Mouse (Mus musculus): ENCODE data around the gene Nfe2l1. TPM values are rescaled to one million over a fixed set of nuclear protein-coding genes. Genes with fewer than 3 reads are reported as not detected.

Nfe2l1 gene
- polyA plus RNA-seq, 1 experiment from 2014 or later, result 28.0 TPM

DNA sequence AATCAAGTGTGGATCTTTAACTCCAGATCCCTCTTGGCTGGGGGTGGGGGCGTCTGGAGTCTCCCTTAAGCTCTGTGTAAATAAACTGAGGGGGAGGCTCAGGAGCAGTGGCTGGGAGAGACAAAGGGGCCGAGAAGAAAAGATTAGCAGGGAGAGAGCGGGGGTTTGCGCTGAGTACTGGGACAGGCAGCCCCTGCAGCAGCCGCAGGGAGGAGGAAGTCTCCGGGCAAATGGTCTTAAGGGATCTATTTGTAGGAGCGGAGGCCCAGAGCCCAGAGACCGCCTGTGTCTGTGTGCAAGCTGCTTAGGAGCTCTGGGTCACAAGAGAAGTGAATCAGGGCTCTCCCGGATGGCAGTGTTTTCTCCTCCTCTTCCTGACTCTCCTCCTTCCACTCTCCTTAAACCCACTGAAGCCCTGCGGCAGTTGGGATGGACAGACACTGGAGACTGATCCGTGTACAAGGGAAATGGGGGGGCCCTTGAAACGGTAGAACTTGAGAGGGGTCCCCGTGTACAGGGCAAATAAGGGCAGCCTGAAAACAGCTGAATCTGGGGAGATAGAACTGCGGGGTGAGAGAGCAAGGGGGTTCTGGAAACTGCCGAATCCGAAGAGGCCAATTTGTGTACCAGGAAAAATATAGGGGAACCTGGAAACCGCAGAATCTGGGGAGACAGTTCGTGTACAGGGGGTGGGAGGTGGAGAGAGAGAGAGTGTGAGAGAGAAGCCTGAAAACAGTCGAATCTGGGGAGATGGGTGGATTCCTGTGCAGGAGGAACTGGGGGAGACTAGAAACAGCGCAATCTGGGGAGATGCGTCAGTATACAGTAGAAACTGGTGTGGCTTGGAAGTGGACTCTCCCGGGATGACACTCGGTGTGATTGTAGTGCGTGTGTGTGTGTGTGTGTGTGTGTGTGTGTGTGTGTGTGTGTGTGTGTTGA lies 42.9 kb upstream of the Nfe2l1 start:
- no peaks in the 10 kb centered on the region for H3K9me3 ChIP-seq (replicated peaks; ENCODE audit: control insufficient read depth, low read length)
- peaks cover 45% of the 10 kb centered on the region for H3K4me1 ChIP-seq (ENCODE audit: control insufficient read depth, insufficient read depth, low read length)
- H3K27me3 ChIP-seq (replicated peaks; ENCODE audit: control insufficient read depth, insufficient read depth, low read length), result no peaks in the 10 kb centered on the region
- WGBS, result 4% methylated on average over 24 of the region's 24 CpGs
- H3K36me3 ChIP-seq (ENCODE audit: control insufficient read depth, insufficient read depth, low read length), result no peaks in the 10 kb centered on the region
- peak overlapping the region; percentile 30 for H3K4me2 ChIP-seq (ENCODE audit: low read length)
- H3K27ac ChIP-seq (ENCODE audit: low read depth, low read length), result peak overlapping the region; percentile 100
- H3K4me3 ChIP-seq (ENCODE audit: low read depth, low read length), result no peak overlapping the region
- ATAC-seq (peak; percentile 16; the same call in 1 of the 2 replicates), DNase-seq (ENCODE audit: low spot score) (peak; percentile 77)
- H3K9ac ChIP-seq (ENCODE audit: low read length), result peak overlapping the region; percentile 52

DNA sequence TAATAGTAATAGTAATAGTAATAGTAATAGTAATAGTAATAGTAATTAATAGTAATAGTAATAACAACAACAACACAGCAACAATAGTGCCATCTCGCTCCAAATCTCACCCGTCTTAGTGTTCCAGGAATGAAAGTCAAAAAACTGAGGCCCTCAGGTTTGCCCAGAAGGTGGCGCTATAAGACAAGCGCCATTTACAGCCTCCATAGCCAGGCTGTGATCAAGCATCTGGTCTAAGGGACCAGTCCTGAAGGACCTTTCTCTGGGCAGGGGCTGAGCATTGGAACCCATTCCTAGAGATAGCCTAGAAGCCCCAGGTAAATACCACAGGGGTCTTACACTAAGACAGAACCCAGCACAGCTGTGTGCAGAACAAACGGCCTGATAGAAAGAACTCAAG lies 37.4 kb upstream of the Nfe2l1 start:
- 7% methylated on average over 5 of the region's 5 CpGs for WGBS
- no peak overlapping the region for H3K4me2 ChIP-seq (ENCODE audit: low read length)

DNA sequence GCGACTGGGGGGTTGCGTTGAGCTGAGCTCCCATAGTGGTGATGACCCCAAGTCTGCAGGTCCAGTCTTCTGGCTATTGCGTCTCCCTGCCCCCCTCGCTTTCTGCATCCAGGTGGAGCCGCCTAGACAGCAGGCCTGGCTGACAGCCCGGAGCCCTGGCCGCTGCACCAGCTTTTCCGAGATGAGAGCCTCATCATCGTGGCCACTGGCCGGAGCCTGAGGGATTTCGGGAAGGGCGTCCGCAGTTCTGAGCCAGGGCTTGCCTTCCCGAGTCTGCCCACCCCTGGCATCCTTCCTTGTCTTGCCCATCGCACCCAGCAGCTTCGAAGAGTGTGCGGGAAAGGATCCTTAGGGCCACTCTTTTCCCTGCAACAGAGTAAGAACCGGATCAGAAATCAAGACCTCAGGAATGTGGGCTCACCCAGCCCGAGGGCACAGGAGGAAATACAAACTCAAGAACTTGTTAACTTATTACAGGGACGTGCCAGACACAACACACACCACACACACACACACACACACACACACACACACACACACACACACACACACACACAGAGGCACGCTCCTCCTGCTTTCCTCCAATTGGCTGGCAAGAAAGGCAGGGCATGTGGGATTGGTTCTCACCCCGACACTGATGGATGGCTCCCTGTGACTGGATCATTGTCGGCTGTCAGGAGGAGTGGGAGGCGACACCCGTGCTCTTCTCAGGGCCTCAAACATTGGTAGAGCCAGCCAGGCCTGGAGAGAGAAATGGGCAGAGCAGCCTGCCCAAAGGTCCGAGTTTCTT lies 33.6 kb upstream of the Nfe2l1 start:
- Histone ChIP-seq H3K36me3 (ENCODE audit: control insufficient read depth, insufficient read depth, low read length) (no peaks in the 10 kb centered on the region), H3K27ac (ENCODE audit: low read depth, low read length) (no peak overlapping the region), H3K27me3 (replicated peaks; ENCODE audit: control insufficient read depth, insufficient read depth, low read length) (no peaks in the 10 kb centered on the region), H3K4me2 (ENCODE audit: low read length) (peak overlapping the region; percentile 38), H3K9ac (ENCODE audit: low read length) (peak overlapping the region; percentile 43; the same call in 1 of the 2 replicates), H3K4me1 (ENCODE audit: control insufficient read depth, insufficient read depth, low read length) (peaks cover 13% of the 10 kb centered on the region), H3K9me3 (replicated peaks; ENCODE audit: control insufficient read depth, low read length) (no peaks in the 10 kb centered on the region), H3K4me3 (ENCODE audit: low read depth, low read length) (no peak overlapping the region)
- DNase-seq (ENCODE audit: low spot score), result peak; percentile 82
- 19% methylated on average over 23 of the region's 26 CpGs for WGBS
- peak; percentile 43; the same call in 1 of the 2 replicates for ATAC-seq

More for the DNA sequence above, 37.4 kb upstream of the Nfe2l1 start:
- DNase-seq (ENCODE audit: low spot score) (peak; percentile 89), ATAC-seq (peak; percentile 69)
- no peak overlapping the region for H3K4me3 ChIP-seq (ENCODE audit: low read depth, low read length)
- peak overlapping the region; percentile 48 for H3K27ac ChIP-seq (ENCODE audit: low read depth, low read length)
- peaks cover 10% of the 10 kb centered on the region for H3K4me1 ChIP-seq (ENCODE audit: control insufficient read depth, insufficient read depth, low read length)
- no peaks in the 10 kb centered on the region for H3K9me3 ChIP-seq (replicated peaks; ENCODE audit: control insufficient read depth, low read length)
- H3K27me3 ChIP-seq (replicated peaks; ENCODE audit: control insufficient read depth, insufficient read depth, low read length), result no peaks in the 10 kb centered on the region
- H3K9ac ChIP-seq (ENCODE audit: low read length), result 0 out of 2 replicates have a peak overlapping the region, but pooled peaks have one; percentile 32
- no peaks in the 10 kb centered on the region for H3K36me3 ChIP-seq (ENCODE audit: control insufficient read depth, insufficient read depth, low read length)

DNA sequence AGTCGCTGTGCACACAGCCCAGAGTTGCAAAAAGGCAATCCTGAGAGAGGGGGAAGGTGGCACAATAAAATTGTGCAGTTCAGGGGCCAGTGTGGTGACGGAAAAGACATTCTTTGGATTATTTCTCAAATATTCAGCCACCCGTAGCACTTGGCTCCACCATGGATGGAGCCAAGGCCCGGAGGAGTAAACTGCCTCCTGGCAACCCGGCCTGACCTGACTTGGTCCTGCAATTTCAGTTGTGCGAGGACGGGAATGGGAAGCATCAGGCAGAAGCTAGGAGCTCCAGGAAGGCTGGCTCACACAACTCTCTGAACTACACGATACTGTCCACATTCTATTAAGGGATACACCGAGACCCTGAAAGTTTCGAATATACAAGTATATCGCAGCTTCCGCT lies 32.8 kb upstream of the Nfe2l1 start:
- no peak for ATAC-seq
- no peak overlapping the region for H3K4me3 ChIP-seq (ENCODE audit: low read depth, low read length)

DNA sequence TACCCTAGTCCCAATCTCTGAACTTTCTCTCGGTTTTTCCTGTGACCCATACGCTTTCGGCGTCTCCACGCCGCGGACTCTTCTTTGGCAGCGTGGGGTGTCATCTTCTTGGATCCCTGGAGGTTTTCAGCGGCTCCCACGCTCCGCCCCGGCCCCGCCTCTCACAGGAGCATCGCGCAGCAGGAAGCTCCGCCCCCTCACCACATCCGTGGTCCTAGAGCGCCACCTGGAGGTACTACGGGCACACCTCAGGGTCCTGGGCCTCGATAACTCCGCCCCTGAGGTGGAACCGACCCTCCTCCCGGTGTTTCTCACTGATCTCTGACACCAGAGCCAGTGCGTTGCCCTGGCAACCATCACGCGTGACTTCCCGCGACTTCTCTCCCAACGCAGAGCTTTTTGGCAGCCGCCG lies 32.1 kb upstream of the Nfe2l1 start:
- under 1% methylated on average over 31 of the region's 31 CpGs for WGBS
- H3K4me2 ChIP-seq (ENCODE audit: low read length), result peak overlapping the region; percentile 88
- H3K36me3 ChIP-seq (ENCODE audit: control insufficient read depth, insufficient read depth, low read length), result no peaks in the 10 kb centered on the region

More for the DNA sequence above, 32.8 kb upstream of the Nfe2l1 start:
- no peaks in the 10 kb centered on the region for H3K27me3 ChIP-seq (replicated peaks; ENCODE audit: control insufficient read depth, insufficient read depth, low read length)
- DNase-seq (ENCODE audit: low spot score), result no peak
- no peak overlapping the region for H3K27ac ChIP-seq (ENCODE audit: low read depth, low read length)
- peaks cover 13% of the 10 kb centered on the region for H3K4me1 ChIP-seq (ENCODE audit: control insufficient read depth, insufficient read depth, low read length)
- H3K9me3 ChIP-seq (replicated peaks; ENCODE audit: control insufficient read depth, low read length), result no peaks in the 10 kb centered on the region
- H3K36me3 ChIP-seq (ENCODE audit: control insufficient read depth, insufficient read depth, low read length), result no peaks in the 10 kb centered on the region
- no peak overlapping the region for H3K9ac ChIP-seq (ENCODE audit: low read length)
- H3K4me2 ChIP-seq (ENCODE audit: low read length), result peak overlapping the region; percentile 88
- WGBS, result 59% methylated on average over 12 of the region's 12 CpGs

DNA sequence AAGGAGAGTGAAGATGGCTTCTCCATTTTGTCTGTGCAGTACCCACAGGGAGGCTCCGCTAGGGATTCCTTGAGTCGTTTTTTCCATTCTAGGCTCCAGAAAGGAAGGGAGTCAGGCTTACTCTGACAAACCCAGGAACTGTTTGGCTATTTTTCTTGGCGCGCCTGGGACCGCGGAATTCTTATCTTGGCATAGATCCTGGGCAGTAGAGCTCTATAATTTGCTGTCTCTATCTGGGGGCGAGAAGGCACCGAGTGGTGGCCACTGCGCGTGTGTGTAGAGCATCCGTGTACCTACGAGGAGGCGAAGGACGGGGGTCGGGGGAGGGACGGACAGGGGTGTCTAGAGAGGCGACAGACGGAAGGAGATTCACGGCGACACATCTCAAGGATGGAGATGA lies 31.7 kb upstream of the Nfe2l1 start:
- 2% methylated on average over 20 of the region's 20 CpGs for WGBS
- Histone ChIP-seq H3K36me3 (ENCODE audit: control insufficient read depth, insufficient read depth, low read length) (no peaks in the 10 kb centered on the region), H3K4me3 (ENCODE audit: low read depth, low read length) (peak overlapping the region; percentile 36), H3K4me1 (ENCODE audit: control insufficient read depth, insufficient read depth, low read length) (peaks cover 13% of the 10 kb centered on the region), H3K9me3 (replicated peaks; ENCODE audit: control insufficient read depth, low read length) (no peaks in the 10 kb centered on the region), H3K9ac (ENCODE audit: low read length) (peak overlapping the region; percentile 45), H3K4me2 (ENCODE audit: low read length) (peak overlapping the region; percentile 88), H3K27ac (ENCODE audit: low read depth, low read length) (no peak overlapping the region), H3K27me3 (replicated peaks; ENCODE audit: control insufficient read depth, insufficient read depth, low read length) (no peaks in the 10 kb centered on the region)
- DNase-seq (ENCODE audit: low spot score) (peak; percentile 41), ATAC-seq (peak; percentile 32)

More for the DNA sequence above, 32.1 kb upstream of the Nfe2l1 start:
- Histone ChIP-seq H3K4me3 (ENCODE audit: low read depth, low read length) (peak overlapping the region; percentile 36), H3K4me1 (ENCODE audit: control insufficient read depth, insufficient read depth, low read length) (peaks cover 13% of the 10 kb centered on the region), H3K9ac (ENCODE audit: low read length) (peak overlapping the region; percentile 45), H3K27me3 (replicated peaks; ENCODE audit: control insufficient read depth, insufficient read depth, low read length) (no peaks in the 10 kb centered on the region), H3K9me3 (replicated peaks; ENCODE audit: control insufficient read depth, low read length) (no peaks in the 10 kb centered on the region), H3K27ac (ENCODE audit: low read depth, low read length) (no peak overlapping the region)
- DNase-seq (ENCODE audit: low spot score), result peak; percentile 96
- ATAC-seq, result peak; percentile 88

DNA sequence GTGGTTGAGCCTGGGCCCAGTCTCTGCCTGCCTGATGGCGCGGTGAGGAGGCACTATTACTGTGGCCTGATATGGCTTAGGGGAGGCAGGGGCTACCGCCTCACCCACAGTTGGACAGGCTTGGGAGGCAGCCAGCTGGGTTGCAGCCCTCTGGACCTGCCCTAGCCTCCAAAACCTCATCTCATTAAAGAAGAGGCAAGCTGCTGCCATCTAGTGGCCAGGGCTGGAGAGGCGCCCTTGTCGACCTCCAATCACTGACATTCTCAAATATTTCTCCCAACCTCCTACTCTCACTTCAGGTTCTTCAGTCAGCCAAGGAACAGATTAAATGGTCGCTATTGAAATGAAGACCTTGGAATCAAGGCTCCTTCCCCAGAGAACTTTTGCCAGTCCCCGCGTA lies 30.8 kb upstream of the Nfe2l1 start:
- Histone ChIP-seq H3K4me3 (ENCODE audit: low read depth, low read length) (no peak overlapping the region), H3K4me1 (ENCODE audit: control insufficient read depth, insufficient read depth, low read length) (peaks cover 13% of the 10 kb centered on the region), H3K9me3 (replicated peaks; ENCODE audit: control insufficient read depth, low read length) (no peaks in the 10 kb centered on the region), H3K4me2 (ENCODE audit: low read length) (no peak overlapping the region), H3K36me3 (ENCODE audit: control insufficient read depth, insufficient read depth, low read length) (no peaks in the 10 kb centered on the region), H3K27ac (ENCODE audit: low read depth, low read length) (no peak overlapping the region), H3K9ac (ENCODE audit: low read length) (no peak overlapping the region), H3K27me3 (replicated peaks; ENCODE audit: control insufficient read depth, insufficient read depth, low read length) (no peaks in the 10 kb centered on the region)
- WGBS, result 9% methylated on average over 8 of the region's 8 CpGs
- DNase-seq (ENCODE audit: low spot score) (peak; percentile 87), ATAC-seq (peak; percentile 24; the same call in 1 of the 2 replicates)

DNA sequence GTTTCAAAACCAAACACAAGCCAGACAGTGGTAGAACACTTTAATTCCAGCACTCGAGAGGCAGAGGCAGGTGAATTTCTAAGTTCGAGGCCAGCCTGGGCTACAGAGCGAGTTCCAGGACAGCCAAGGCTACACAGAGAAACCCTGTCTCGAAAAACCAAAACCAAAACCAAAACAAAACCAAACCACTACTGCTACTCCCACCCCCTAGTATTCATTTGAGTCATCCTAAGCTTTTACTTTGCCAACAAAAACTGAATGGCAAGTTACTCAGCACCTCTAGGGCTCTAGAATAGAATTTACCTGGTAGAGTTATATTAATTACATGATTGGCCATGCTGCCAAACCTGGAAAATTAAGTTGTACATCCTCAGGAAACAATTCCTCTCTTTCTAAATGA lies 29.9 kb upstream of the Nfe2l1 start:
- Histone ChIP-seq H3K36me3 (ENCODE audit: control insufficient read depth, insufficient read depth, low read length) (no peaks in the 10 kb centered on the region), H3K27ac (ENCODE audit: low read depth, low read length) (no peak overlapping the region), H3K9me3 (replicated peaks; ENCODE audit: control insufficient read depth, low read length) (no peaks in the 10 kb centered on the region), H3K27me3 (replicated peaks; ENCODE audit: control insufficient read depth, insufficient read depth, low read length) (no peaks in the 10 kb centered on the region), H3K4me2 (ENCODE audit: low read length) (no peak overlapping the region), H3K4me1 (ENCODE audit: control insufficient read depth, insufficient read depth, low read length) (peaks cover 13% of the 10 kb centered on the region), H3K9ac (ENCODE audit: low read length) (no peak overlapping the region), H3K4me3 (ENCODE audit: low read depth, low read length) (no peak overlapping the region)
- WGBS, result 89% methylated on average over 4 of the region's 4 CpGs
- DNase-seq (ENCODE audit: low spot score) (no peak), ATAC-seq (no peak)
